Mouse (Mus musculus): Measurements from ENCODE around the gene Tmem51. TPM values are rescaled to one million over a fixed set of nuclear protein-coding genes. Genes with fewer than 3 reads are reported as not detected.

The Tmem51 gene
- polyA plus RNA-seq, 1 experiment from 2014 or later, result 6.6 TPM

- H3K9me3 ChIP-seq, result no peaks in the 10 kb centered on the region
- ATAC-seq (replicated peaks), result no peak
- H3K27me3 ChIP-seq, result no peaks in the 10 kb centered on the region
- no peak overlapping the region for H3K4me2 ChIP-seq (replicated peaks)
- no peaks in the 10 kb centered on the region for H3K4me1 ChIP-seq
- WGBS, result 68% methylated on average over 4 of the region's 4 CpGs
- no peak overlapping the region for H3K4me3 ChIP-seq
- H3K36me3 ChIP-seq, result no peaks in the 10 kb centered on the region
- no peak overlapping the region for H3K9ac ChIP-seq (replicated peaks)
- no peak overlapping the region for H3K27ac ChIP-seq (replicated peaks)
Measured at GRCm38 (mm10) chr4:142037897-142038296, 46.2 kb downstream of the Tmem51 start.

GRCm38 (mm10) chr4:142028533-142028932 is 55.6 kb downstream of the Tmem51 start:
- no peak overlapping the region for H3K4me2 ChIP-seq (replicated peaks)
- no peak for ATAC-seq (replicated peaks)
- no peak overlapping the region for H3K9ac ChIP-seq (replicated peaks)
- H3K4me1 ChIP-seq, result no peaks in the 10 kb centered on the region
- no peaks in the 10 kb centered on the region for H3K27me3 ChIP-seq
- H3K27ac ChIP-seq (replicated peaks), result no peak overlapping the region
- no peaks in the 10 kb centered on the region for H3K36me3 ChIP-seq
- H3K4me3 ChIP-seq, result no peak overlapping the region
- no peaks in the 10 kb centered on the region for H3K9me3 ChIP-seq
- WGBS, result 94% methylated on average over 13 of the region's 13 CpGs

DNA sequence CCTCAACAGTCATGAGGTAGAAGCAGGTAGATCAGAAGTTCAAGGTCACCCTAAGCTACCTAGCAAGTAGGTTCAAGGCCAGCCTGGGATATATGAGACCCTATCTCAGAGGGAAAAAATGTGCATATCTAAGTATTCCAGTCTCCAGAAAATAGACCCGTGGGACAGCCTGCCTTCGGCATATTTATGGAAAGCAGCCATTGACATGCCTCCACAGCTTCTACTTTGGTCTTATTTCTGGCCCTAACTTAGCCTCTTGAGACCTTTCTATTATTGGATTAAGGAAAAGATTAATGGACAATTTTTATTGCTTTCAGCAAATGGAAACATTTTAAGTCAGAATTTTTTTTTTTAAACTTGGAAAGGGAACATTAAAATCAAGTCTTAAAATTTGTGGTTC is 57.1 kb downstream of the Tmem51 start:
- ATAC-seq (replicated peaks), result no peak
- H3K27ac ChIP-seq (replicated peaks), result no peak overlapping the region
- no peaks in the 10 kb centered on the region for H3K4me1 ChIP-seq
- H3K36me3 ChIP-seq, result no peaks in the 10 kb centered on the region
- H3K27me3 ChIP-seq, result no peaks in the 10 kb centered on the region
- 93% methylated on average over 2 of the region's 2 CpGs for WGBS
- H3K4me3 ChIP-seq, result no peak overlapping the region
- H3K9ac ChIP-seq (replicated peaks), result no peak overlapping the region
- no peak overlapping the region for H3K4me2 ChIP-seq (replicated peaks)
- H3K9me3 ChIP-seq, result no peaks in the 10 kb centered on the region

- no peak overlapping the region for H3K9ac ChIP-seq (replicated peaks)
- no peaks in the 10 kb centered on the region for H3K27me3 ChIP-seq
- H3K36me3 ChIP-seq, result no peaks in the 10 kb centered on the region
- no peak overlapping the region for H3K4me2 ChIP-seq (replicated peaks)
- H3K4me1 ChIP-seq, result no peaks in the 10 kb centered on the region
- H3K4me3 ChIP-seq, result no peak overlapping the region
- H3K9me3 ChIP-seq, result no peaks in the 10 kb centered on the region
- WGBS, result 98% methylated on average over 2 of the region's 2 CpGs
- no peak overlapping the region for H3K27ac ChIP-seq (replicated peaks)
- ATAC-seq (replicated peaks), result no peak
Measured at GRCm38 (mm10) chr4:142024536-142024935, 59.6 kb downstream of the Tmem51 start.

DNA sequence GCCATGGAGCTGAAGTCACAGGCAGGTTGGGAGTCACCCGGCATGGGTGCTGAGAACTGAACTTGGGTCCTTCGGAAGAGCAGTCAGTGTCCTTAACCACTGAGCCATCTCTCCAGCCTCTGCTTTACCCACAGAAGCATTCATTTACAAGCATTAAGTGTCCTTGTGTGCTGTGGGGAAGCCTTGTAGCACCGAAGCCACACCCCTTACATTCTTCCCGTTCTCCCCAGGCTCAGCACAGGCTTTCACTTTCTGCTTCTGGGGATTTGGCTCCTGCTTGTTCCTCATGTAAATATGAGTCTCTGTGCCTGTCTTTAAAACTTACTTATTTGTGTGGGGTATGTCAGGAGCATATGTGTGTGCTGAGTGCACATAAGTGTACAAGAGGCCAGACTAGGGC is 60.9 kb downstream of the Tmem51 start:
- ATAC-seq (replicated peaks), result no peak
- H3K9me3 ChIP-seq, result no peaks in the 10 kb centered on the region
- H3K36me3 ChIP-seq, result no peaks in the 10 kb centered on the region
- H3K4me2 ChIP-seq (replicated peaks), result no peak overlapping the region
- no peaks in the 10 kb centered on the region for H3K4me1 ChIP-seq
- no peak overlapping the region for H3K4me3 ChIP-seq
- H3K27ac ChIP-seq (replicated peaks), result no peak overlapping the region
- no peak overlapping the region for H3K9ac ChIP-seq (replicated peaks)
- H3K27me3 ChIP-seq, result no peaks in the 10 kb centered on the region
- WGBS, result 82% methylated on average over 4 of the region's 4 CpGs

DNA sequence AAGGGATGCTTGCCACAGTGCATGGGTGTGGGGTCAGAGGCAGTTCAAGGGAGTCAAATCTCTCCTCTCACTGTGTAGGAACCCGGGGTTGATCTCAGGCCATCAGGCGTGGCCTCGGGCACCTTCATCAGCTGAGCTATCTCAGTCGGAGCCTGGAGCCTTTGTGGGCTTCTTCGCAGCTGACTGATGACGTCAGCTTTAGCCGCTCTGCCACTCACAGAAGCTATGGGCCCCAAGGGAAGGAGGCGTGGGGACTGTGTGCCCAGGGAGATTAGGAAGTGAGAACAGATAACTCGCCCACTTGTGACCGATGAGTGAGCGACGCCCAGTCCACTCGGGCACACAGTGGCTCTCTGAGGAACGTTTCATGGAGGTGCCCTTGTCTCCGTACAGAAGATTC is 66.4 kb downstream of the Tmem51 start:
- Histone ChIP-seq H3K36me3 (no peaks in the 10 kb centered on the region), H3K4me1 (peaks cover 14% of the 10 kb centered on the region), H3K9me3 (no peaks in the 10 kb centered on the region), H3K4me2 (replicated peaks) (no peak overlapping the region), H3K9ac (replicated peaks) (no peak overlapping the region), H3K27me3 (0 out of 2 replicates have a peak, but pooled peaks cover 2% of the 10 kb centered on the region), H3K27ac (replicated peaks) (no peak overlapping the region), H3K4me3 (no peak overlapping the region)
- WGBS, result 68% methylated on average over 15 of the region's 15 CpGs
- no peak for ATAC-seq (replicated peaks)

DNA sequence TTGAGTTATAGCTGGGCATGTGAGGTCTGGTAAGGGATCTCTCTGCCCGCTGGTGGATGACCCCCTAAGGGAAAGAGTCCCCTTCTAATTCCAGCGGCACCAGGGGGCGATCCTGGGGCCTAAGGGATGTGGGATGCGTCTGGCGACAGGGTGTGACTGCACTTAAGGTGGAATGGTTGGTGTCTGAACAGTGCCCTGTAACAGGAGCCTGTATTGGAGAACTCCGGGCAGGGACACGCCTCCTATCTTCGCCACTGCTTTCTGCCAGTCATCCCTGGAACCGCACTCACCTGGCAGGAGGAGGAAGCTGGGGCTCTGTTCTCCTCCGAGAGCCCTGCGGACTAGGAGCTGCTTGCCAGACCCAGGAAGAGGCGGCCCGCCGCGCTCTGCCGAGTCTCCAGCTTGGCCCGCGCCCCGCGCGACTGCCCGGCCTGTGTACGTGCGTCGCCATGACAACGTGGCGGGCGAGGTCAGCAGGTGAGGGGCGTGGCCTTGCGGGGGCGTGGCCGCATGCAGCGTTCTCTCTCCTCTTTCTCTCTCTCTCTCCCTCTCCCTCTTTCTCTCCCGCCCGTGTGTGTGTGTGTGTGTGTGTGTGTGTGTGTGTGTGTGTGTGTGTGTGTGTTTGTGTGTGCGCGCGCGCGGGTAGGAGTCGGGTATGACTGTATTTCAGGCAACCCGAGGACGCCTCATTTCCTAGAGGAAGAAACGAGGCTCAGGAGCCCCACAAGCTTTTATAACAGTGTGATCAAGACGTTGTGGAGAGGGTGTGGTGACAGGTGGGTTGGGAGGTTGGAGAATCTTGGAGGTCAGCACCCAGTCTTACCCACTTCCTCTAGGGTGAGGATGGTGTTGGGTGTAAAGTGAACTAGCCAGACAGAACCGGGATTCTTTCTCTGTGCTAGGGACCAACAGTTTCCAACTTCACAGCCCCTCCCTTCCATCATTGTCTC is 69.2 kb downstream of the Tmem51 start, which contains the start of gene Fhad1:
TSS of gene Fhad1 (minus strand) at position 424 of the 950 bp plus-strand sequence.
- peak within 1 kb of the TSS; percentile 46 for H3K4me3 ChIP-seq
- ATAC-seq (replicated peaks), result peak; percentile 75
- no peaks in the 10 kb centered on the region for H3K9me3 ChIP-seq
- H3K27ac ChIP-seq (replicated peaks), result no peak within 1 kb of the TSS
- peak within 1 kb of the TSS; percentile 76 for H3K4me2 ChIP-seq (replicated peaks)
- peaks cover 14% of the 10 kb centered on the region for H3K4me1 ChIP-seq
- no peaks in the 10 kb centered on the region for H3K36me3 ChIP-seq
- 2% methylated on average over 38 of the region's 46 CpGs for WGBS
- H3K9ac ChIP-seq (replicated peaks), result peak within 1 kb of the TSS; percentile 46
- H3K27me3 ChIP-seq, result 0 out of 2 replicates have a peak, but pooled peaks cover 2% of the 10 kb centered on the region

DNA sequence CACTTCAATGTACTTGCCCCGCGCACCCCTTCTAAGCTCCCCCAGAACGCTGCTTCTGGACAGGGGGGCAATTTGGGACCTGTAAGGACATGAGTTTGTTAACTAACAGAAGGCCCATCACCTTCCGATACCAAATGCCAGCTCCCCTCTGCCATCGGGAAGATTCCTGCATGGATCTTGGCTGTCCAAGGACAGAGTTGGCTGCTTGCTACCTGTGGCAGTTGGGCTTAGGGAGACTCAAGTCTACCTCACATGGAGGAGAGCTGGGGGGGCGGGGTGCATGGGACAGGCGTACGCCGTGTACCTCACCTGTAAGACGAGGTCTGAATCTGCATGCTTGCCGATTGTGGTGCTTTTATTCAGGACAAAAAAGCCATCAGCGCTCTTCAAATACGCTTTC is 72.9 kb downstream of the Tmem51 start:
- H3K4me1 ChIP-seq, result peaks cover 14% of the 10 kb centered on the region
- no peak overlapping the region for H3K4me3 ChIP-seq
- 92% methylated on average over 13 of the region's 13 CpGs for WGBS
- no peak overlapping the region for H3K4me2 ChIP-seq (replicated peaks)
- H3K36me3 ChIP-seq, result no peaks in the 10 kb centered on the region
- no peak overlapping the region for H3K9ac ChIP-seq (replicated peaks)
- H3K27me3 ChIP-seq, result 0 out of 2 replicates have a peak, but pooled peaks cover 2% of the 10 kb centered on the region
- H3K27ac ChIP-seq (replicated peaks), result no peak overlapping the region
- H3K9me3 ChIP-seq, result no peaks in the 10 kb centered on the region
- no peak for ATAC-seq (replicated peaks)

GRCm38 (mm10) chr4:142010441-142010840 is 73.7 kb downstream of the Tmem51 start:
- ATAC-seq (replicated peaks), result no peak

DNA sequence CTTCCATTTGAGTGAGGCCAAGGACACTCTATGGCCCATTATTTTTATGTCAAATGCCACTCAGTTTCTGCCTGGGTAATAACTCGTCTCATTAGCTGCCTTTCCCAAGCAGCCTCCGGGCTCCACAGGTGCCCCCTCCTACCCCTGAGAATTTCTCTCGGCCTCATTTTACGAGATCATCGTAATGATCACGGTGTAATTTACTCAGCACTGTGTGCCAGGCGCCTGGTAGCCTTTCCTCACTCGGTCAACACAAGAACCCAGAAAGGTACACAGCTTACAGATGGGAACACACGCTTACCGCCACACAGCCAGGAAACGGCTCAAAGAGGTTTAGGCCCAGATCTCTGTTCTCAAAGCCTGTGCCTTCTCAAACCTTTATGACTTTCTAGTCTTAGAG is 75.9 kb downstream of the Tmem51 start:
- no peak overlapping the region for H3K9ac ChIP-seq (replicated peaks)
- no peaks in the 10 kb centered on the region for H3K27me3 ChIP-seq
- H3K27ac ChIP-seq (replicated peaks), result no peak overlapping the region
- 63% methylated on average over 11 of the region's 11 CpGs for WGBS
- no peak overlapping the region for H3K4me2 ChIP-seq (replicated peaks)
- H3K4me3 ChIP-seq, result no peak overlapping the region
- no peak for ATAC-seq (replicated peaks)
- H3K36me3 ChIP-seq, result no peaks in the 10 kb centered on the region
- no peaks in the 10 kb centered on the region for H3K9me3 ChIP-seq
- H3K4me1 ChIP-seq, result 0 out of 2 replicates have a peak, but pooled peaks cover 3% of the 10 kb centered on the region

More at GRCm38 (mm10) chr4:142010441-142010840, 73.7 kb downstream of the Tmem51 start:
- H3K4me1 ChIP-seq, result peaks cover 12% of the 10 kb centered on the region
- H3K4me3 ChIP-seq, result no peak overlapping the region
- H3K4me2 ChIP-seq (replicated peaks), result no peak overlapping the region
- H3K9ac ChIP-seq (replicated peaks), result no peak overlapping the region
- H3K9me3 ChIP-seq, result no peaks in the 10 kb centered on the region
- H3K36me3 ChIP-seq, result no peaks in the 10 kb centered on the region
- H3K27me3 ChIP-seq, result 0 out of 2 replicates have a peak, but pooled peaks cover under 1% of the 10 kb centered on the region
- H3K27ac ChIP-seq (replicated peaks), result no peak overlapping the region
- 78% methylated on average over 7 of the region's 7 CpGs for WGBS

GRCm38 (mm10) chr4:142000581-142000980 is 83.5 kb downstream of the Tmem51 start:
- H3K27me3 ChIP-seq, result no peaks in the 10 kb centered on the region
- H3K4me3 ChIP-seq, result no peak overlapping the region
- no peak overlapping the region for H3K9ac ChIP-seq (replicated peaks)
- no peak overlapping the region for H3K4me2 ChIP-seq (replicated peaks)
- H3K9me3 ChIP-seq, result no peaks in the 10 kb centered on the region
- H3K36me3 ChIP-seq, result no peaks in the 10 kb centered on the region
- H3K27ac ChIP-seq (replicated peaks), result no peak overlapping the region
- no peak for ATAC-seq (replicated peaks)
- H3K4me1 ChIP-seq, result peaks cover 19% of the 10 kb centered on the region
- WGBS, result 59% methylated on average over 9 of the region's 9 CpGs

GRCm38 (mm10) chr4:141999494-142000074 is 84.5 kb downstream of the Tmem51 start:
- Histone ChIP-seq H3K27me3 (no peaks in the 10 kb centered on the region), H3K27ac (replicated peaks) (no peak overlapping the region), H3K4me2 (replicated peaks) (no peak overlapping the region), H3K4me3 (no peak overlapping the region), H3K36me3 (no peaks in the 10 kb centered on the region), H3K4me1 (peaks cover 17% of the 10 kb centered on the region), H3K9ac (replicated peaks) (no peak overlapping the region), H3K9me3 (no peaks in the 10 kb centered on the region)
- 52% methylated on average over 7 of the region's 7 CpGs for WGBS
- no peak for ATAC-seq (replicated peaks)
